Mouse (Mus musculus): ENCODE measurements at regions not wholly inside any gene's neighbourhood (a gene's known extent, or its start where the extent isn't known, plus 50 kb on each side); places are given as distances from the start of the nearest gene placed in this dataset.

- no peak for DNase-seq (ENCODE audit: extremely low spot score in 1 of 2, low spot score in 2 of 2)
- intact Hi-C loops (cut with DNase I), result no loop called here
These were observed 76.7 kb downstream of the Trim29 start for GRCm38 (mm10) chr9:43387397-43387796.

GRCm38 (mm10) chr9:43389491-43390083 lies 78.9 kb downstream of the Trim29 start:
- intact Hi-C loops (cut with DNase I), result no loop called here

GRCm38 (mm10) chr9:43392467-43393064 lies 81.9 kb downstream of the Trim29 start:
- no peak for DNase-seq (ENCODE audit: extremely low spot score in 1 of 2, low spot score in 2 of 2)
- intact Hi-C loops (cut with DNase I), result no loop called here

More at GRCm38 (mm10) chr9:43389491-43390083, 78.9 kb downstream of the Trim29 start:
- DNase-seq (ENCODE audit: extremely low spot score in 1 of 2, low spot score in 2 of 2), result no peak

- intact Hi-C loops (cut with DNase I), result no loop called here
- no peak for DNase-seq (ENCODE audit: extremely low spot score in 1 of 2, low spot score in 2 of 2)
These were observed 83.6 kb downstream of the Trim29 start for GRCm38 (mm10) chr9:43394204-43394603.

GRCm38 (mm10) chr9:43395209-43395608 lies 84.6 kb downstream of the Trim29 start:
- intact Hi-C loops (cut with DNase I), result no loop called here
- DNase-seq (ENCODE audit: extremely low spot score in 1 of 2, low spot score in 2 of 2), result no peak

GRCm38 (mm10) chr9:43396566-43396965 lies 85.9 kb downstream of the Trim29 start:
- intact Hi-C loops (cut with DNase I), result no loop called here

GRCm38 (mm10) chr9:43408493-43408892 lies 97.8 kb downstream of the Trim29 start:
- DNase-seq (ENCODE audit: extremely low spot score in 1 of 2, low spot score in 2 of 2), result no peak
- intact Hi-C loops (cut with DNase I), result no loop called here

More at GRCm38 (mm10) chr9:43396566-43396965, 85.9 kb downstream of the Trim29 start:
- no peak for DNase-seq (ENCODE audit: extremely low spot score in 1 of 2, low spot score in 2 of 2)

GRCm38 (mm10) chr9:43412473-43412872 lies 101.8 kb downstream of the Trim29 start:
- DNase-seq (ENCODE audit: extremely low spot score in 1 of 2, low spot score in 2 of 2), result no peak
- intact Hi-C loops (cut with DNase I), result no loop called here

- no peak for DNase-seq (ENCODE audit: extremely low spot score in 1 of 2, low spot score in 2 of 2)
- intact Hi-C loops (cut with DNase I), result no loop called here
These were observed 109.5 kb downstream of the Trim29 start for GRCm38 (mm10) chr9:43419993-43420715.

GRCm38 (mm10) chr9:43427007-43427406 lies 116.4 kb downstream of the Trim29 start:
- intact Hi-C loops (cut with DNase I), result no loop called here
- DNase-seq (ENCODE audit: extremely low spot score in 1 of 2, low spot score in 2 of 2), result no peak

GRCm38 (mm10) chr9:43433953-43434352 lies 123.3 kb downstream of the Trim29 start:
- intact Hi-C loops (cut with DNase I), result no loop called here
- DNase-seq (ENCODE audit: extremely low spot score in 1 of 2, low spot score in 2 of 2), result no peak

GRCm38 (mm10) chr9:43438476-43438875 lies 127.8 kb downstream of the Trim29 start:
- DNase-seq (ENCODE audit: extremely low spot score in 1 of 2, low spot score in 2 of 2), result no peak
- intact Hi-C loops (cut with DNase I), result no loop called here

- intact Hi-C loops (cut with DNase I), result no loop called here
These were observed 130.4 kb downstream of the Trim29 start for GRCm38 (mm10) chr9:43440959-43441510.

GRCm38 (mm10) chr9:43445491-43445890 lies 134.8 kb downstream of the Trim29 start:
- no peak for DNase-seq (ENCODE audit: extremely low spot score in 1 of 2, low spot score in 2 of 2)
- intact Hi-C loops (cut with DNase I), result no loop called here

More at GRCm38 (mm10) chr9:43440959-43441510, 130.4 kb downstream of the Trim29 start:
- DNase-seq (ENCODE audit: extremely low spot score in 1 of 2, low spot score in 2 of 2), result no peak

- intact Hi-C loops (cut with DNase I), result no loop called here
- no peak for DNase-seq (ENCODE audit: extremely low spot score in 1 of 2, low spot score in 2 of 2)
These were observed 136.7 kb downstream of the Trim29 start for GRCm38 (mm10) chr9:43447372-43447771.

GRCm38 (mm10) chr9:43448981-43449380 lies 138.3 kb downstream of the Trim29 start:
- DNase-seq (ENCODE audit: extremely low spot score in 1 of 2, low spot score in 2 of 2), result no peak
- intact Hi-C loops (cut with DNase I), result no loop called here

- intact Hi-C loops (cut with DNase I), result no loop called here
- DNase-seq (ENCODE audit: extremely low spot score in 1 of 2, low spot score in 2 of 2), result peak in 1 of 2 experiments; percentile 35
These were observed 143.4 kb downstream of the Trim29 start for GRCm38 (mm10) chr9:43453953-43454582.

GRCm38 (mm10) chr9:43457736-43458135 lies 147.1 kb downstream of the Trim29 start:
- intact Hi-C loops (cut with DNase I), result no loop called here
- DNase-seq (ENCODE audit: extremely low spot score in 1 of 2, low spot score in 2 of 2), result no peak

- intact Hi-C loops (cut with DNase I), result no loop called here
- no peak for DNase-seq (ENCODE audit: extremely low spot score in 1 of 2, low spot score in 2 of 2)
These were observed 150.5 kb downstream of the Trim29 start for GRCm38 (mm10) chr9:43461131-43461530.
